Mouse (Mus musculus): ENCODE results near the gene Crb2. TPM values are rescaled to one million over a fixed set of nuclear protein-coding genes. Genes with fewer than 3 reads are reported as not detected.

The Crb2 gene
- polyA plus RNA-seq, 1 experiment from 2014 or later = 0.51 TPM

DNA sequence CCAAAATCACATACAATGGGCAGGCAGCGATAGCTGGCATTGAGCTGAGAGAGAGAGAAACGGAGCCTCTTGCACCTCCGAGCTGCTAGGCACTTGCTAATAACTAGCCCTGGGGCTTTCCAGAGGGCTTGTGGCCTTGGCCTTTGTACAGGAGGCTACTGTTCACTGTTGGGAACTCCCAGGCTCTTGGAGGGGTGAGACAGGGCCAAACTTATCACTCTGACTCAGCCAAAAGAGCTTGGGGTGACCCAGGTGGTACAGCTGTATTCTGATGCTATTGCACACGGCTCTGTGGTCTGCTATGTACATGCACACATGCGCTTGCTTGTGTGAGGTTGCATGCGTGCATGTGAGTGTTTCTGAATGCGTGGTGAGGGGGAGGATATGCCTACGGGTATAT lies 6.3 kb upstream of the Crb2 start:
- no peak for TF ChIP-seq CTCF (IDR thresholded peaks at IDR 0.05; ENCODE audit: low read depth)
- H3K4me3 ChIP-seq (ENCODE audit: low read depth, low read length) = no peak overlapping the region
- no peak overlapping the region for H3K27ac ChIP-seq (ENCODE audit: low read depth, low read length)
- H3K27me3 ChIP-seq (replicated peaks; ENCODE audit: control insufficient read depth, insufficient read depth, low read length) = no peaks in the 10 kb centered on the region
- H3K9me3 ChIP-seq (ENCODE audit: control insufficient read depth) = no peaks in the 10 kb centered on the region
- no peaks in the 10 kb centered on the region for H3K4me1 ChIP-seq (replicated peaks; ENCODE audit: control insufficient read depth, insufficient read depth, low read length)
- H3K4me2 ChIP-seq (replicated peaks; ENCODE audit: low read depth) = no peak overlapping the region
- no peak for ATAC-seq
- H3K9ac ChIP-seq (ENCODE audit: low read depth, low read length) = no peak overlapping the region
- no peaks in the 10 kb centered on the region for H3K36me3 ChIP-seq (ENCODE audit: control insufficient read depth, insufficient read depth)
- WGBS = 89% methylated on average over 8 of the region's 8 CpGs

- H3K9ac ChIP-seq (ENCODE audit: low read depth, low read length) = no peak overlapping the region
- peak; percentile 82 for TF ChIP-seq CTCF (IDR thresholded peaks at IDR 0.05; ENCODE audit: low read depth)
- peak overlapping the region; percentile 65 for H3K4me2 ChIP-seq (replicated peaks; ENCODE audit: low read depth)
- H3K36me3 ChIP-seq (ENCODE audit: control insufficient read depth, insufficient read depth) = no peaks in the 10 kb centered on the region
- no peaks in the 10 kb centered on the region for H3K9me3 ChIP-seq (ENCODE audit: control insufficient read depth)
- no peak overlapping the region for H3K27ac ChIP-seq (ENCODE audit: low read depth, low read length)
- no peaks in the 10 kb centered on the region; the same call in 1 of the 2 replicates for H3K27me3 ChIP-seq (replicated peaks; ENCODE audit: control insufficient read depth, insufficient read depth, low read length)
- 1% methylated on average over 18 of the region's 18 CpGs for WGBS
- H3K4me3 ChIP-seq (ENCODE audit: low read depth, low read length) = peak overlapping the region; percentile 45
- H3K4me1 ChIP-seq (replicated peaks; ENCODE audit: control insufficient read depth, insufficient read depth, low read length) = 0 out of 2 replicates have a peak, but pooled peaks cover 3% of the 10 kb centered on the region
- peak; percentile 70 for ATAC-seq
Observed at GRCm38 (mm10) chr2:37771618-37772285, 4.3 kb upstream of the Crb2 start.

DNA sequence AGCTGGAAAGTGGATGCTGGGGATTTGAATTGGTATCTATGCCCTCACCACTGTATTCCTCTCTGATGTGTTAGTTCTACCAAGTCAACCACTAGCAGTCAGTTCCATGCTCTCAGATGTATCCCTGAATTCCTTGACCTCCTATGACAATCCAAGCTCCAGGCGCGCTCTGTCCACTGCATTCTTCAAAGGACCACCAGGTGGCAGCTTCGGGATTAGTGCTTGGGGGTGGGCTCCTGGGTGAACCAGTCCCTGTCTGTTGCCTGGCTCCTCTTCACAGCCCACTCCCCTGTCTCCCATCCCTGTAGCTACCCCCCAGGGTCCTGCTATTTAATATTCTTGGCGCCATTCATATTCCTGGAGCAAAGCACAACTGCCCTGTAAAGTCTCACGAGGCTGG lies 1.5 kb upstream of the Crb2 start:
- no peak overlapping the region for H3K9ac ChIP-seq (ENCODE audit: low read depth, low read length)
- 0 out of 2 replicates have a peak, but pooled peaks cover 3% of the 10 kb centered on the region for H3K4me1 ChIP-seq (replicated peaks; ENCODE audit: control insufficient read depth, insufficient read depth, low read length)
- H3K4me2 ChIP-seq (replicated peaks; ENCODE audit: low read depth) = no peak overlapping the region
- TF ChIP-seq CTCF (IDR thresholded peaks at IDR 0.05; ENCODE audit: low read depth) = peak; percentile 80
- H3K27ac ChIP-seq (ENCODE audit: low read depth, low read length) = no peak overlapping the region
- ATAC-seq = no peak
- H3K4me3 ChIP-seq (ENCODE audit: low read depth, low read length) = no peak overlapping the region
- H3K9me3 ChIP-seq (ENCODE audit: control insufficient read depth) = no peaks in the 10 kb centered on the region
- H3K27me3 ChIP-seq (replicated peaks; ENCODE audit: control insufficient read depth, insufficient read depth, low read length) = peaks cover 5% of the 10 kb centered on the region
- WGBS = 24% methylated on average over 5 of the region's 5 CpGs
- no peaks in the 10 kb centered on the region for H3K36me3 ChIP-seq (ENCODE audit: control insufficient read depth, insufficient read depth)

GRCm38 (mm10) chr2:37776611-37777411 lies 762 bp downstream of the Crb2 start:
- Histone ChIP-seq H3K9ac (ENCODE audit: low read depth, low read length) (no peak overlapping the region), H3K27me3 (replicated peaks; ENCODE audit: control insufficient read depth, insufficient read depth, low read length) (peaks cover 8% of the 10 kb centered on the region), H3K36me3 (ENCODE audit: control insufficient read depth, insufficient read depth) (no peaks in the 10 kb centered on the region), H3K4me2 (replicated peaks; ENCODE audit: low read depth) (peak overlapping the region; percentile 55), H3K27ac (ENCODE audit: low read depth, low read length) (no peak overlapping the region), H3K4me1 (replicated peaks; ENCODE audit: control insufficient read depth, insufficient read depth, low read length) (0 out of 2 replicates have a peak, but pooled peaks cover 3% of the 10 kb centered on the region), H3K4me3 (ENCODE audit: low read depth, low read length) (peak overlapping the region; percentile 17), H3K9me3 (ENCODE audit: control insufficient read depth) (no peaks in the 10 kb centered on the region)
- WGBS = 34% methylated on average over 20 of the region's 20 CpGs
- TF ChIP-seq CTCF (IDR thresholded peaks at IDR 0.05; ENCODE audit: low read depth) = no peak
- no peak for ATAC-seq

DNA sequence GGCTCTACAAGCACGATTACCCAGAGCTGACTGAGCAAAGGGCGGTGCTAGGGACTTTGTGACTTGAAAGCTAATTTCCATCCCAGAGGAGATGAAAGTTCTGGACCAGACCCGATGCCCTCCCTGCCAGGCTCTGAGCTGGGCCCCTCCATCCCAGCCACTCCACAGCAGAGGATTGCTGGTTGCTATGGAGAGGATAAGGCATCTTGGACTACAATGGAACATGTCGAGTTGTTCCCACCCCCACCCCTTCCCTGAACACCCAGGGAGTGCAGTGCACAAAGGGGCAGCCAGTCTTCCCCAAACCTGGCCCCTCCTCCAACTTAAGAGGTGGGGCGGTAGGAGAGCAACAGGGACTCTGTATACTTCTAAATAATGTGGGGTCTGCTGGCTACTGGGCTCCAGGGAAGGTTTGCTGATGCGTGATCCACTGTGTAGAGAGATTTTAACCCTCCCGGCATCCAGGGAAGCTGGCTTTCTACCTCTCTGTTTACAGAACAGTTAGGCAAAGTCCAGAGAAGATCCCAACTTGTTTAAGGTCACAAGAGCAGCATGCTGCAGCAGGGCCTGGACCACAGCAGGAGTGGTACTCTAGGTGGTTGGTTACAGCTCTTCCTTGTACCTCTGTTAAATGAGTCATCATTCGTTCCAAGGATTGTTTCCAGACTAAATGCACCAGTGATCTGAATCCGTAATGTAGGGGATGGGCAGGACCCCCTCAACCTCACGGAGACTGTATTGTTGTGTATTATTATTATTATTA lies 2.1 kb downstream of the Crb2 start:
- no peak overlapping the region for H3K27ac ChIP-seq (ENCODE audit: low read depth, low read length)
- peaks cover 8% of the 10 kb centered on the region for H3K27me3 ChIP-seq (replicated peaks; ENCODE audit: control insufficient read depth, insufficient read depth, low read length)
- no peak overlapping the region for H3K9ac ChIP-seq (ENCODE audit: low read depth, low read length)
- 55% methylated on average over 10 of the region's 10 CpGs for WGBS
- no peak for TF ChIP-seq CTCF (IDR thresholded peaks at IDR 0.05; ENCODE audit: low read depth)
- no peaks in the 10 kb centered on the region for H3K9me3 ChIP-seq (ENCODE audit: control insufficient read depth)
- H3K36me3 ChIP-seq (ENCODE audit: control insufficient read depth, insufficient read depth) = no peaks in the 10 kb centered on the region
- no peak overlapping the region for H3K4me2 ChIP-seq (replicated peaks; ENCODE audit: low read depth)
- ATAC-seq = no peak
- H3K4me3 ChIP-seq (ENCODE audit: low read depth, low read length) = no peak overlapping the region
- 0 out of 2 replicates have a peak, but pooled peaks cover 3% of the 10 kb centered on the region for H3K4me1 ChIP-seq (replicated peaks; ENCODE audit: control insufficient read depth, insufficient read depth, low read length)
